Mouse (Mus musculus): Measurements from ENCODE around the gene Sigirr. TPM values are rescaled to one million over a fixed set of nuclear protein-coding genes. Genes with fewer than 3 reads are reported as not detected.

The Sigirr gene
- total and polyA plus RNA-seq, 3 experiments: 8.3 to 17.5 TPM; not detected in 1

DNA sequence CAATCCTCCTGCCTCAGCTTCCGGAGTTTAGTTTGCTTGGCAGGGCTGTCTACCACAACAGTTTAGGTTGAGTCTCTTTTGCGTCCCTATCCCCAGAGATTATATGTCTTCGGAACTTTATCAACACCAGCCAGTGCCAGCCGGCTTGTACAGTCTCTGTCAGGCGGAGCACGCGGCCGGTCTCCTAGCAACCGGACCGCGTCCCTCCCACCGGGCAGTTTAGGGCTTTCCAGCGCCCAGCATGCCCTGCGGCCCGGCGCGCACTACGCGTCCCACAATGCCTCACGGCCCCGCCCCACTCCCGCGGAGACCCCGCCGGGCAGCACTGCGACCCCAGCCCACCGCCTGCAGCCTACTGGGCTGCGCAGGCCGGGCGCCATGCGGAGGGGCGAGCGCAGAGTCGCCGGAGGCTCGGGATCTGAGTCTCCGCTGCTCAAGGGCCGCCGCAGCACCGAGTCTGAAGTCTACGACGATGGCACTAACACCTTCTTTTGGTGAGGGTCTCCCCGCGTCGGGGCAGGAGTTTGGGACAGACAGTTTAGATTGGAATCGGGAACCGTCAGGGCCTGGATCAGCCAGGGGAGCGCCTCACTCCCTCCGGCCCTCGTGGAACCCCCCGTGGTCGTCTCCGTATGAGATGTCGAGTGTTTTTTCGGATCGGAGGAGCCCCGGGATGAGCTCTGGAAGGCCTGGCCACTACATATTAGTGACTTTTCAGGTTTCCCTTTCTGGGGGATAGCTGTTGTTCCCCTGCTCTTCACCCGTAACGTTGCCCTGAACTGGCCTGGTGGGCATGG, 30.9 kb upstream of the Sigirr start (continued):
- TF ChIP-seq ZC3H11A (IDR thresholded peaks at IDR 0.05; ENCODE audit: low read depth, low read length) (no peak), HCFC1 (IDR thresholded peaks at IDR 0.05; ENCODE audit: low read depth, low read length) (peak; percentile 89), KAT2A (conservative IDR thresholded peaks at IDR 0.05; ENCODE audit: low read depth, low read length) (no peak; the same call in 1 of the 2 replicates), CTCF (IDR thresholded peaks at IDR 0.05 in 2 of 3, conservative IDR thresholded peaks at IDR 0.05 in 1 of 3; ENCODE audit: control insufficient read depth in 1 of 3, insufficient read depth in 1 of 3, low read depth in 2 of 3, low read length in 3 of 3, poor library complexity in 1 of 3, severe bottlenecking in 1 of 3) (no peak), RCOR1 (IDR thresholded peaks at IDR 0.05; ENCODE audit: low read depth, low read length) (no peak), E2F4 (IDR thresholded peaks at IDR 0.05; ENCODE audit: borderline replicate concordance, low read depth, low read length) (no peak), CHD1 (IDR thresholded peaks at IDR 0.05; ENCODE audit: low read depth, low read length) (no peak), TCF12 (IDR thresholded peaks at IDR 0.05; ENCODE audit: low read depth, low read length) (peak; percentile 67; the same call in 1 of the 2 replicates), ELF1 (IDR thresholded peaks at IDR 0.05; ENCODE audit: low read depth, low read length) (0 out of 2 replicates have a peak, but pooled peaks have one; percentile 62), SMC3 (IDR thresholded peaks at IDR 0.05; ENCODE audit: low read depth, low read length) (no peak), MYC (IDR thresholded peaks at IDR 0.05; ENCODE audit: low read depth, low read length) (peak; percentile 90), MEF2A (IDR thresholded peaks at IDR 0.05; ENCODE audit: extremely low read depth, insufficient replicate concordance, low read depth, low read length, poor library complexity, severe bottlenecking) (no peak), MAX (IDR thresholded peaks at IDR 0.05; ENCODE audit: low read length) (peak; percentile 91), MXI1 (IDR thresholded peaks at IDR 0.05; ENCODE audit: low read depth, low read length) (peak; percentile 99), RAD21 (IDR thresholded peaks at IDR 0.05; ENCODE audit: low read depth, low read length) (no peak), TAL1 (IDR thresholded peaks at IDR 0.05; ENCODE audit: low read length) (peak; percentile 85), ZNF384 (IDR thresholded peaks at IDR 0.05; ENCODE audit: low read depth, low read length) (no peak), ETS1 (IDR thresholded peaks at IDR 0.05; ENCODE audit: low read depth, low read length) (peak; percentile 55; the same call in 1 of the 2 replicates), ZMIZ1 (IDR thresholded peaks at IDR 0.05; ENCODE audit: low read depth, low read length) (peak; percentile 41; the same call in 1 of the 2 replicates), MAFK (IDR thresholded peaks at IDR 0.05; ENCODE audit: borderline replicate concordance, low read depth, low read length) (no peak), POLR2AphosphoS2 (IDR thresholded peaks at IDR 0.05; ENCODE audit: low read length) (no peak)

DNA sequence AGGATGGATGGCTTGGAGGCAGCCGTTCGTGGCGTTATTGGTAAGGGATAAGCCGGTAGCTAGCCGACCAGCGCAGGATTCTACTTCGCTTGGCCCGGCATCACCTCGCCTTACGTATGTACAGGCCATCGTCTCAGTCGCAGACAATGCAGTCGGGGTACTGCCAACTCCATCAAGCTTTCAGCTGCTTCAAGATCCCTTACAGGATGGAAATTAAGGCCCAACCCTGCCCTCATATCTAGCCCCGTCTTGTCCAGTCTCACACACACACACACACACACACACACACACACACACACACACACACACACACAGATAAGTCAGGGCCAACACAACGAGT, 23.1 kb upstream of the Sigirr start:
- Histone ChIP-seq H3K4me1 (ENCODE audit: control insufficient read depth in 1 of 2, insufficient read depth in 2 of 2, low read length in 2 of 2) (peaks cover 7 to 22% of the 10 kb centered on the region in 2 experiments), H3K79me2 (ENCODE audit: control insufficient read depth, insufficient read depth, low read length, poor library complexity) (no peaks in the 10 kb centered on the region), H3K36me3 (ENCODE audit: control insufficient read depth in 1 of 2, insufficient read depth in 2 of 2, low read length in 2 of 2) (peaks cover 0 to 23% of the 10 kb centered on the region in 2 experiments; a peak in 2 of 4 replicates), H3K27ac (ENCODE audit: control insufficient read depth, low read depth, low read length) (no peak overlapping the region), H3K9me3 (replicated peaks; ENCODE audit: insufficient read depth, low read length) (no peaks in the 10 kb centered on the region), H3K9ac (ENCODE audit: control insufficient read depth, low read depth, low read length, poor library complexity, severe bottlenecking) (peak overlapping the region; percentile 71), H3K4me3 (ENCODE audit: control insufficient read depth in 1 of 2, insufficient read depth in 1 of 2, low read depth in 2 of 2, low read length in 2 of 2) (peak overlapping the region; percentile 84 to 99), H3K27me3 (ENCODE audit: control insufficient read depth in 1 of 2, insufficient read depth in 2 of 2, low read length in 2 of 2) (no peaks in the 10 kb centered on the region)
- no peak for DNase-seq (ENCODE audit: low read depth, low spot score)
- TF ChIP-seq EP300 (IDR thresholded peaks at IDR 0.05; ENCODE audit: low read depth in 1 of 2, low read length in 2 of 2): no peak
- TF ChIP-seq SMC3 (IDR thresholded peaks at IDR 0.05; ENCODE audit: low read depth, low read length): no peak
- no peak for TF ChIP-seq MEF2A (IDR thresholded peaks at IDR 0.05; ENCODE audit: extremely low read depth, insufficient replicate concordance, low read depth, low read length, poor library complexity, severe bottlenecking)
- TF ChIP-seq ZMIZ1 (IDR thresholded peaks at IDR 0.05; ENCODE audit: low read depth, low read length): no peak
- TF ChIP-seq MYB (IDR thresholded peaks at IDR 0.05; ENCODE audit: low read depth, low read length): no peak
- no peak for TF ChIP-seq MYC (IDR thresholded peaks at IDR 0.05; ENCODE audit: low read depth, low read length)
- TF ChIP-seq HCFC1 (IDR thresholded peaks at IDR 0.05; ENCODE audit: low read depth, low read length): no peak
- TF ChIP-seq UBTF (IDR thresholded peaks at IDR 0.05; ENCODE audit: borderline replicate concordance, insufficient read depth, low read depth, low read length): no peak
- TF ChIP-seq USF1 (IDR thresholded peaks at IDR 0.05; ENCODE audit: low read depth, low read length): no peak
- TF ChIP-seq ZNF384 (IDR thresholded peaks at IDR 0.05; ENCODE audit: low read depth, low read length): no peak
- no peak for TF ChIP-seq RCOR1 (IDR thresholded peaks at IDR 0.05; ENCODE audit: low read depth, low read length)
- TF ChIP-seq CTCF (IDR thresholded peaks at IDR 0.05 in 2 of 3, conservative IDR thresholded peaks at IDR 0.05 in 1 of 3; ENCODE audit: control insufficient read depth in 1 of 3, insufficient read depth in 1 of 3, low read depth in 2 of 3, low read length in 3 of 3, poor library complexity in 1 of 3, severe bottlenecking in 1 of 3): no peak
- no peak for TF ChIP-seq POLR2A (IDR thresholded peaks at IDR 0.05; ENCODE audit: control insufficient read depth in 1 of 2, insufficient read depth in 1 of 2, low read depth in 1 of 2, low read length in 2 of 2, poor library complexity in 1 of 2)
- TF ChIP-seq MAFK (IDR thresholded peaks at IDR 0.05; ENCODE audit: borderline replicate concordance, low read depth, low read length): no peak
- TF ChIP-seq CHD1 (IDR thresholded peaks at IDR 0.05; ENCODE audit: low read depth, low read length): no peak
- TF ChIP-seq TBP (IDR thresholded peaks at IDR 0.05; ENCODE audit: low read depth, low read length): no peak
- TF ChIP-seq JUND (IDR thresholded peaks at IDR 0.05; ENCODE audit: low read depth, low read length): no peak
- TF ChIP-seq ZKSCAN1 (IDR thresholded peaks at IDR 0.05; ENCODE audit: low read depth, low read length): no peak
- no peak for TF ChIP-seq RAD21 (IDR thresholded peaks at IDR 0.05; ENCODE audit: low read depth, low read length)
